Mouse (Mus musculus) MEL (cell line): ENCODE results near the gene Glipr2. TPM values are rescaled to one million over a fixed set of nuclear protein-coding genes. Genes with fewer than 3 reads are reported as not detected.

Experiments used
- DNase-seq: peaks from one replicate; pipeline ENCODE4 v3.0.0; 2011; ENCODE audit warnings: low read depth, low spot score
- H3K27ac ChIP-seq: 2 replicates; pipeline ENCODE4 v1.5.1; 2012; ENCODE audit warnings: low read depth, mild to moderate bottlenecking, control low read depth, low read length, moderate library complexity; ENCODE audit not compliant: control insufficient read depth
- H3K27me3 ChIP-seq, 2 experiments: fragments of 150-350 bp in 1 of 2; sonication (generic) in 1 of 2; 2 replicates each; pipeline ENCODE4 v1.6.1; 2012; ENCODE audit warnings: low read length in 2 of 2, mild to moderate bottlenecking in 2 of 2, improper control_type of control experiment in 1 of 2, moderate library complexity in 1 of 2; ENCODE audit not compliant: insufficient read depth in 2 of 2, control insufficient read depth in 1 of 2
- H3K36me3 ChIP-seq, 2 experiments: 2 replicates each; pipeline ENCODE4 v1.6.1; 2012 to 2014; ENCODE audit warnings: low read length in 2 of 2, improper control_type of control experiment in 1 of 2, inconsistent platforms in 1 of 2, mild to moderate bottlenecking in 1 of 2; ENCODE audit not compliant: insufficient read depth in 2 of 2, control insufficient read depth in 1 of 2
- H3K4me1 ChIP-seq, 2 experiments: fragments of 150-350 bp in 1 of 2; sonication (generic) in 1 of 2; 2 replicates each; pipeline ENCODE4 v1.6.1; 2012; ENCODE audit warnings: low read length in 2 of 2, improper control_type of control experiment in 1 of 2, mild to moderate bottlenecking in 1 of 2; ENCODE audit not compliant: insufficient read depth in 2 of 2, control insufficient read depth in 1 of 2
- H3K4me3 ChIP-seq, 2 experiments: fragments of 150-350 bp in 1 of 2; sonication (generic) in 1 of 2; 2 replicates each; pipeline ENCODE4 v1.5.1; 2012; ENCODE audit warnings: low read depth in 2 of 2, low read length in 2 of 2, mild to moderate bottlenecking in 2 of 2, moderate library complexity in 2 of 2, control low read depth in 1 of 2, improper control_type of control experiment in 1 of 2; ENCODE audit not compliant: control insufficient read depth in 1 of 2, insufficient read depth in 1 of 2
- H3K79me2 ChIP-seq: 2 replicates; pipeline ENCODE4 v1.6.1; 2012; ENCODE audit warnings: mild to moderate bottlenecking, low read length, moderate library complexity; ENCODE audit not compliant: control insufficient read depth, poor library complexity, insufficient read depth
- H3K9ac ChIP-seq: 2 replicates; pipeline ENCODE4 v1.6.1; 2012; ENCODE audit warnings: low read depth, mild to moderate bottlenecking, control low read depth, low read length, moderate library complexity; ENCODE audit not compliant: control insufficient read depth, poor library complexity, severe bottlenecking
- H3K9me3 ChIP-seq: fragments of 150-350 bp; sonication (generic); replicated peaks from 2 replicates; pipeline ENCODE4 v1.6.1; 2012; ENCODE audit warnings: mild to moderate bottlenecking, low read length, improper control_type of control experiment, moderate library complexity; ENCODE audit not compliant: insufficient read depth
- CTCF ChIP-seq, 3 experiments: IDR thresholded peaks in 2 of 3; conservative IDR thresholded peaks in 1 of 3; 2 replicates each; pipeline ENCODE4 v1.5.1; 2011 to 2012; ENCODE audit warnings: low read length in 3 of 3, low read depth in 2 of 3, mild to moderate bottlenecking in 2 of 3, improper control_type of control experiment in 1 of 3, inconsistent platforms in 1 of 3, mixed read lengths in 1 of 3, moderate library complexity in 1 of 3; ENCODE audit not compliant: control insufficient read depth in 1 of 3, insufficient read depth in 1 of 3, poor library complexity in 1 of 3, severe bottlenecking in 1 of 3
- E2F4 ChIP-seq: IDR thresholded peaks from 2 replicates; pipeline ENCODE4 v1.6.1; 2011; ENCODE audit warnings: low read depth, low read length, improper control_type of control experiment, borderline replicate concordance
- ELF1 ChIP-seq: IDR thresholded peaks from 2 replicates; pipeline ENCODE4 v1.6.1; 2014; ENCODE audit warnings: low read depth, mild to moderate bottlenecking, inconsistent platforms, low read length, improper control_type of control experiment, moderate library complexity
- HCFC1 ChIP-seq: IDR thresholded peaks from 2 replicates; pipeline ENCODE4 v1.6.1; 2012; ENCODE audit warnings: low read depth, mild to moderate bottlenecking, inconsistent platforms, low read length, improper control_type of control experiment, moderate library complexity
- MAX ChIP-seq: IDR thresholded peaks from 2 replicates; pipeline ENCODE4 v1.6.1; 2011; ENCODE audit warnings: low read length, improper control_type of control experiment
- MEF2A ChIP-seq: IDR thresholded peaks from 2 replicates; pipeline ENCODE4 v1.6.1; 2014; ENCODE audit warnings: low read depth, mild to moderate bottlenecking, inconsistent platforms, low read length, improper control_type of control experiment; ENCODE audit not compliant: poor library complexity, insufficient replicate concordance, severe bottlenecking; ENCODE audit errors: extremely low read depth
- MXI1 ChIP-seq: IDR thresholded peaks from 2 replicates; pipeline ENCODE4 v1.6.1; 2011; ENCODE audit warnings: mild to moderate bottlenecking, low read depth, low read length, improper control_type of control experiment
- MYB ChIP-seq: IDR thresholded peaks from 2 replicates; pipeline ENCODE4 v1.6.1; 2011; ENCODE audit warnings: mild to moderate bottlenecking, low read depth, low read length, improper control_type of control experiment
- NRF1 ChIP-seq: IDR thresholded peaks from 2 replicates; pipeline ENCODE4 v1.6.1; 2014; ENCODE audit warnings: low read depth, mild to moderate bottlenecking, inconsistent platforms, low read length, improper control_type of control experiment, moderate library complexity; ENCODE audit not compliant: poor library complexity, insufficient read depth, severe bottlenecking
- POLR2A ChIP-seq, 2 experiments: IDR thresholded peaks; 2 replicates each; pipeline ENCODE4 v1.6.1; 2011 to 2012; ENCODE audit warnings: low read length in 2 of 2, mild to moderate bottlenecking in 2 of 2, control low read depth in 1 of 2, improper control_type of control experiment in 1 of 2, low read depth in 1 of 2, moderate library complexity in 1 of 2; ENCODE audit not compliant: control insufficient read depth in 1 of 2, insufficient read depth in 1 of 2, poor library complexity in 1 of 2
- RAD21 ChIP-seq: IDR thresholded peaks from 2 replicates; pipeline ENCODE4 v1.6.1; 2011; ENCODE audit warnings: mild to moderate bottlenecking, low read depth, low read length, improper control_type of control experiment
- SIN3A ChIP-seq: IDR thresholded peaks from 2 replicates; pipeline ENCODE4 v1.6.1; 2012; ENCODE audit warnings: low read length, improper control_type of control experiment, inconsistent platforms
- SMC3 ChIP-seq: IDR thresholded peaks from 2 replicates; pipeline ENCODE4 v1.6.1; 2011; ENCODE audit warnings: low read depth, low read length, improper control_type of control experiment
- ZNF384 ChIP-seq: IDR thresholded peaks from 2 replicates; pipeline ENCODE4 v1.6.1; 2012; ENCODE audit warnings: low read depth, mild to moderate bottlenecking, inconsistent platforms, low read length, improper control_type of control experiment
- polyA plus RNA-seq, 2 experiments: library from polyadenylated mRNA; stranded (reverse) in 1 of 2; unstranded in 1 of 2; fragments of >175 nt in 1 of 2; fragments of >200 nt in 1 of 2; gene quantifications; 2 replicates each; pipeline versions ENCODE4 v1.2.1 to v1.2.4; 2012; ENCODE audit warnings: low replicate concordance in 2 of 2, low read depth in 1 of 2; ENCODE audit not compliant: insufficient read length in 2 of 2, insufficient read depth in 1 of 2, missing spikeins in 1 of 2
- total RNA-seq: library from RNA; depleted of rRNA; stranded (reverse); fragments of 300-350 nt; gene quantifications from 2 replicates; pipeline ENCODE4 v1.2.3, GENCODE M21; 2012

The Glipr2 gene
- total and polyA plus RNA-seq, 3 experiments = 22.8 to 25.0 TPM; not detected in 1

GRCm38 (mm10) chr4:44004623-44005409 lies 47.6 kb downstream of the Glipr2 start:
- no peaks in the 10 kb centered on the region for H3K9me3 ChIP-seq
- H3K36me3 ChIP-seq = peaks cover 0 to 10% of the 10 kb centered on the region in 2 experiments; a peak in 2 of 4 replicates
- no peaks in the 10 kb centered on the region for H3K27me3 ChIP-seq
- peaks cover 3% of the 10 kb centered on the region; the same call in 1 of the 2 replicates for H3K79me2 ChIP-seq
- peak overlapping the region; percentile 63 for H3K9ac ChIP-seq
- peak; percentile 42 for DNase-seq
- peak overlapping the region; percentile 6 to 15; a peak in 2 of 4 replicates for H3K4me3 ChIP-seq
- H3K4me1 ChIP-seq = peaks cover 0 to 8% of the 10 kb centered on the region in 2 experiments; a peak in 2 of 4 replicates
- TF ChIP-seq ELF1 = no peak
- peak; percentile 30; the same call in 1 of the 2 replicates for TF ChIP-seq MAX
- peak overlapping the region; percentile 97 for H3K27ac ChIP-seq

DNA sequence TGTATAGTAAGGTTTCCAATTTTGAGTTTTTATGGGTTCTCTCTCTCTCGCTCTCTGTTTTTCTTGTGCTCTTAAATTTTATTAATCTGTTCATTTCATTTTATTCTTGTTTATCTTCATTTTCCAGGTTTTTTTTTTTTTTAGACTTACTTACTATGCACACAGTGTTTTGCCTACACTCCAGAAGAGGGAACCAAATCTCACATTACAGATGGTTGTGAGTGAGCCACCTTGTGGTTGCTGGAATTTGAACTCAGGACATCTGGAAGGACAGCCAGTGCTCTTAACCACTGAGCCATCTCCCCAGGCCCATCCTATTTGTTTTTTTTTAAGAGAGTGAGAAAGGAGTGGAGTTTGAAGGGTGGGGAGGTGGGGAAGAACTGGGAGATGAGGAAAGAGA lies 53.0 kb downstream of the Glipr2 start:
- H3K9ac ChIP-seq = no peak overlapping the region
- peaks cover 34% of the 10 kb centered on the region for H3K79me2 ChIP-seq
- H3K4me1 ChIP-seq = peaks cover 0 to 27% of the 10 kb centered on the region in 2 experiments; a peak in 3 of 4 replicates
- no peak for TF ChIP-seq HCFC1
- no peak for TF ChIP-seq NRF1
- TF ChIP-seq MYB = no peak
- TF ChIP-seq POLR2A (IDR thresholded peaks at IDR 0.05; ENCODE audit: control insufficient read depth in 1 of 2, insufficient read depth in 1 of 2, low read depth in 1 of 2, low read length in 2 of 2, poor library complexity in 1 of 2) = no peak
- TF ChIP-seq ZNF384 = peak; percentile 80
- peak; percentile 4; the same call in 1 of the 2 replicates for TF ChIP-seq RAD21
- TF ChIP-seq SMC3 = peak; percentile 40
- TF ChIP-seq E2F4 = no peak
- TF ChIP-seq MXI1 = no peak
- peak in 2 of 3 experiments; percentile 12 to 67; a peak in 2 of 6 replicates for TF ChIP-seq CTCF (IDR thresholded peaks at IDR 0.05 in 2 of 3, conservative IDR thresholded peaks at IDR 0.05 in 1 of 3; ENCODE audit: control insufficient read depth in 1 of 3, insufficient read depth in 1 of 3, low read depth in 2 of 3, low read length in 3 of 3, poor library complexity in 1 of 3, severe bottlenecking in 1 of 3)
- TF ChIP-seq SIN3A = peak; percentile 25; the same call in 1 of the 2 replicates
- TF ChIP-seq MEF2A = no peak
- TF ChIP-seq, all 39 proteins: peak for 5
- Histone ChIP-seq H3K4me3 (no peak overlapping the region), H3K27me3 (no peaks in the 10 kb centered on the region), H3K27ac (peak overlapping the region; percentile 57; the same call in 1 of the 2 replicates), H3K9me3 (no peaks in the 10 kb centered on the region), H3K36me3 (peaks cover 2 to 26% of the 10 kb centered on the region in 2 experiments; a peak in 3 of 4 replicates)
- peak; percentile 46 for DNase-seq
